In the genomic region with DNA sequence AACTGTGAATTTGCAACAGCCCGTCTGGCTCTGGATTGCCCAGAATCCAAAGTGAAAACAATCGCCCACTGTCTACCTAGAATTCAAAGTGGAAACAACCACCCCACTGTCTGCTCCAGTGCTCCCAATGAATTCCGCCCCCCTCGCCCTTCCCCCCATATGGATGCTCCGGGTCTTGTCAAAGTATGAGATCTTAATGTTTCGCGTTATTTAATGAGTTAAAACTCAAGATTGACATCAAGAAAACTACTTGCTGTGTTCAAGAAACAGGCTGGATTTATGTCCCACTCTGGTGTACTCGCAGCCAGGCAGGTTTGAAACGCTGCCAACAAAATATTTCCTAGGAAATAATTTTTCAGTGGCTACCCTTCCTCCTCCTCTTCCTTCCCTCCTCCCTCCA, we compare ENCODE assay signal across 9 mouse cellular contexts. TPM values are rescaled to one million over a fixed set of nuclear protein-coding genes. Genes with fewer than 3 reads are reported as not detected.
A peak's percentile ranks its signal among the peaks of the same experiment; 100 is the strongest.
DNase-seq lines count a peak whose midpoint lies in the region; ATAC-seq and TF ChIP-seq lines count a peak whose summit lies in the region.
"Had no signal": no experiment of that assay in that cellular context is flagged by ENCODE, and none has a peak within 500 bp of the region (broad histone marks: within the 10 kb centered on the region; RNA-seq: fewer than 3 reads in every experiment).

No protein-coding gene starts in this region.

- no peaks in the 10 kb centered on the region for H3K27me3 ChIP-seq in heart, embryonic 15.5 days
- no peaks in the 10 kb centered on the region for H3K27me3 ChIP-seq in forebrain, embryonic 15.5 days
- no peaks in the 10 kb centered on the region; the same call in 1 of the 2 replicates for H3K27me3 ChIP-seq in liver, embryonic 14.5 days (ENCODE audit: control insufficient read depth, insufficient read depth, low read length)

- H3K27ac ChIP-seq in heart, embryonic 15.5 days, result peak overlapping the region; percentile 90
- peak overlapping the region; percentile 98 for H3K27ac ChIP-seq in bone marrow macrophage, adult 2 months (ENCODE audit: insufficient read depth, low read depth, low read length)
- H3K27ac ChIP-seq in forebrain, embryonic 15.5 days (replicated peaks), result peak overlapping the region; percentile 71
- no peak overlapping the region for H3K27ac ChIP-seq in liver, embryonic 14.5 days

- no peak for TF ChIP-seq CTCF in bone marrow macrophage, adult 2 months (IDR thresholded peaks at IDR 0.05; ENCODE audit: low read depth, low read length)
- no peak for TF ChIP-seq CTCF in liver, embryonic 14.5 days (IDR thresholded peaks at IDR 0.05; ENCODE audit: low read depth)

- 52% methylated on average over 9 of the region's 9 CpGs for WGBS in heart, embryonic 15.5 days
- WGBS in forebrain, embryonic 15.5 days, result 28% methylated on average over 9 of the region's 9 CpGs
- 58% methylated on average over 9 of the region's 9 CpGs for WGBS in liver, embryonic 14.5 days (ENCODE audit: insufficient replicate concordance)

- ATAC-seq in heart, embryonic 15.5 days (replicated peaks; ENCODE audit: insufficient number of reproducible peaks, insufficient read depth, low FRiP score, low read depth), result no peak
- ATAC-seq in forebrain, embryonic 15.5 days (replicated peaks), result 0 out of 2 replicates have a peak, but pooled peaks have one; percentile 7
- no peak for ATAC-seq in liver, embryonic 14.5 days (ENCODE audit: insufficient read depth)

- TF ChIP-seq POLR2A in bone marrow macrophage, adult 2 months (IDR thresholded peaks at IDR 0.05; ENCODE audit: borderline replicate concordance, low read depth, low read length), result no peak

- peak overlapping the region; percentile 96 for H3K4me3 ChIP-seq in heart, embryonic 15.5 days
- H3K4me3 ChIP-seq in bone marrow macrophage, adult 2 months (ENCODE audit: insufficient read depth, low read length), result no peak overlapping the region
- peak overlapping the region; percentile 84 for H3K4me3 ChIP-seq in forebrain, embryonic 15.5 days
- H3K4me3 ChIP-seq in liver, embryonic 14.5 days (ENCODE audit: insufficient read depth in 1 of 2, low read depth in 2 of 2, low read length in 2 of 2), result no peak overlapping the region; a peak in 1 of 4 replicates

- H3K9me3 ChIP-seq in heart, embryonic 15.5 days (replicated peaks), result no peaks in the 10 kb centered on the region
- H3K9me3 ChIP-seq in forebrain, embryonic 15.5 days, result no peaks in the 10 kb centered on the region
- H3K9me3 ChIP-seq in liver, embryonic 14.5 days (ENCODE audit: control insufficient read depth, low read length), result no peaks in the 10 kb centered on the region

- H3K4me1 ChIP-seq in heart, embryonic 15.5 days (replicated peaks), result peaks cover 70% of the 10 kb centered on the region
- peaks cover 48% of the 10 kb centered on the region for H3K4me1 ChIP-seq in bone marrow macrophage, adult 2 months (ENCODE audit: control insufficient read depth, insufficient read depth, low read length)
- peaks cover 35% of the 10 kb centered on the region for H3K4me1 ChIP-seq in forebrain, embryonic 15.5 days
- peaks cover 4 to 32% of the 10 kb centered on the region in 2 experiments; a peak in 3 of 4 replicates for H3K4me1 ChIP-seq in liver, embryonic 14.5 days (replicated peaks; ENCODE audit: control insufficient read depth in 2 of 2, insufficient read depth in 2 of 2, low read length in 1 of 2)

- peak overlapping the region; percentile 98 for H3K4me2 ChIP-seq in heart, embryonic 15.5 days
- peak overlapping the region; percentile 97 for H3K4me2 ChIP-seq in forebrain, embryonic 15.5 days (replicated peaks)
- H3K4me2 ChIP-seq in liver, embryonic 14.5 days (ENCODE audit: low read depth), result peak overlapping the region; percentile 93

- no peak for TF ChIP-seq EP300 in liver, embryonic 14.5 days (IDR thresholded peaks at IDR 0.05; ENCODE audit: low read depth)

- no peak for DNase-seq in heart, adult 8-10 months (ENCODE audit: low spot score)
- DNase-seq in liver, embryonic 14.5 days (ENCODE audit: low read depth in 3 of 3, low spot score in 3 of 3), result no peak
- no peak for DNase-seq in ovary, postnatal 14 days (ENCODE audit: low spot score)
- no peak for DNase-seq in thymus, postnatal 0 days (ENCODE audit: low spot score)
- no peak for DNase-seq in adrenal gland, postnatal 14 days

- peaks cover 20% of the 10 kb centered on the region for H3K36me3 ChIP-seq in heart, embryonic 15.5 days
- peaks cover 15% of the 10 kb centered on the region for H3K36me3 ChIP-seq in forebrain, embryonic 15.5 days
- peaks cover 9% of the 10 kb centered on the region for H3K36me3 ChIP-seq in liver, embryonic 14.5 days (replicated peaks; ENCODE audit: control insufficient read depth, insufficient read depth, low read depth)

- H3K9ac ChIP-seq in heart, embryonic 15.5 days, result no peak overlapping the region
- H3K9ac ChIP-seq in forebrain, embryonic 15.5 days (replicated peaks), result no peak overlapping the region
- H3K9ac ChIP-seq in liver, embryonic 14.5 days (replicated peaks), result no peak overlapping the region

RNA-seq across cellular contexts. Expression of a gene that starts 0.6 kb away (rescaled TPM):
- polyA plus RNA-seq in heart, embryonic 15.5 days (2015; fragmentation: Nextera tagmentation; extraction: Ambion mirVana), result 12.1 and 17.6 TPM in 2 replicates
- 10 to 100 TPM; 35.8 to 43.1 (median 39.7) TPM for total RNA-seq in heart, adult 8-10 months (2022)
- 57.5 and 59.0 TPM in 2 replicates for polyA plus RNA-seq in bone marrow macrophage, adult 2 months (2012; ENCODE audit: insufficient read depth, insufficient read length, missing spikeins)
- polyA plus RNA-seq in forebrain, embryonic 15.5 days (2015; fragmentation: Nextera tagmentation; extraction: Ambion mirVana), result 13.7 and 13.8 TPM in 2 replicates
- 18.8 and 23.7 TPM in 2 replicates for polyA plus RNA-seq in liver, embryonic 14.5 days (2012; rRNA removed)
- 7.8 and 8.1 TPM in 2 replicates for polyA plus RNA-seq in liver, embryonic 14.5 days (2014; fragmentation: Nextera tagmentation; extraction: Ambion mirVana)
- 21.8 and 28.9 TPM in 2 replicates for polyA plus RNA-seq in thymus, postnatal 0 days (2015; fragmentation: Nextera tagmentation; extraction: Ambion mirVana)
- total RNA-seq in adrenal gland, postnatal 14 days (2021), result 43.4 and 44.0 TPM in 2 replicates

RNA-seq across cellular contexts. Expression of a gene that starts 3.5 kb away (rescaled TPM):
- 52.1 and 60.0 TPM in 2 replicates for polyA plus RNA-seq in heart, embryonic 15.5 days (2015; fragmentation: Nextera tagmentation; extraction: Ambion mirVana)
- total RNA-seq in heart, adult 8-10 months (2022), result 10 to 100 TPM; 52.7 to 66.9 (median 61.3) TPM
- polyA plus RNA-seq in bone marrow macrophage, adult 2 months (2012; ENCODE audit: insufficient read depth, insufficient read length, missing spikeins), result 95.3 and 101 TPM in 2 replicates
- polyA plus RNA-seq in forebrain, embryonic 15.5 days (2015; fragmentation: Nextera tagmentation; extraction: Ambion mirVana), result 16.1 and 16.4 TPM in 2 replicates
- 15.5 and 16.9 TPM in 2 replicates for polyA plus RNA-seq in liver, embryonic 14.5 days (2012; rRNA removed)
- 20.2 and 23.7 TPM in 2 replicates for polyA plus RNA-seq in liver, embryonic 14.5 days (2014; fragmentation: Nextera tagmentation; extraction: Ambion mirVana)
- 11.4 TPM in 2 replicates for polyA plus RNA-seq in thymus, postnatal 0 days (2015; fragmentation: Nextera tagmentation; extraction: Ambion mirVana)
- total RNA-seq in adrenal gland, postnatal 14 days (2021), result 43.7 and 44.2 TPM in 2 replicates

RNA-seq across cellular contexts. Expression of a gene that starts 35.6 kb away (rescaled TPM):
- polyA plus RNA-seq in heart, embryonic 15.5 days (2015; fragmentation: Nextera tagmentation; extraction: Ambion mirVana), result 141 and 144 TPM in 2 replicates
- 100 to 1,000 TPM; 664 to 803 (median 747) TPM for total RNA-seq in heart, adult 8-10 months (2022)
- 21.6 and 25.6 TPM in 2 replicates for polyA plus RNA-seq in bone marrow macrophage, adult 2 months (2012; ENCODE audit: insufficient read depth, insufficient read length, missing spikeins)
- 73.6 and 77.2 TPM in 2 replicates for polyA plus RNA-seq in forebrain, embryonic 15.5 days (2015; fragmentation: Nextera tagmentation; extraction: Ambion mirVana)
- 7.5 and 8.6 TPM in 2 replicates for polyA plus RNA-seq in liver, embryonic 14.5 days (2012; rRNA removed)
- polyA plus RNA-seq in liver, embryonic 14.5 days (2014; fragmentation: Nextera tagmentation; extraction: Ambion mirVana), result 9.2 and 11.1 TPM in 2 replicates
- 18.2 and 18.8 TPM in 2 replicates for polyA plus RNA-seq in thymus, postnatal 0 days (2015; fragmentation: Nextera tagmentation; extraction: Ambion mirVana)
- 191 and 207 TPM in 2 replicates for total RNA-seq in adrenal gland, postnatal 14 days (2021)

RNA-seq across cellular contexts. Expression of a gene that starts 45.5 kb away (rescaled TPM):
- polyA plus RNA-seq in heart, embryonic 15.5 days (2015; fragmentation: Nextera tagmentation; extraction: Ambion mirVana), result 130 and 171 TPM in 2 replicates
- 100 to 1,000 TPM; 107 to 313 (median 216) TPM for total RNA-seq in heart, adult 8-10 months (2022)
- polyA plus RNA-seq in bone marrow macrophage, adult 2 months (2012; ENCODE audit: insufficient read depth, insufficient read length, missing spikeins), result not detected in 2 replicates
- not detected in 2 replicates for polyA plus RNA-seq in forebrain, embryonic 15.5 days (2015; fragmentation: Nextera tagmentation; extraction: Ambion mirVana)
- not detected in 2 replicates for polyA plus RNA-seq in liver, embryonic 14.5 days (2012; rRNA removed)
- not detected in 2 replicates for polyA plus RNA-seq in liver, embryonic 14.5 days (2014; fragmentation: Nextera tagmentation; extraction: Ambion mirVana)
- polyA plus RNA-seq in thymus, postnatal 0 days (2015; fragmentation: Nextera tagmentation; extraction: Ambion mirVana), result 0.42 and 0.62 TPM in 2 replicates
- not detected in 2 replicates for total RNA-seq in adrenal gland, postnatal 14 days (2021)
- total RNA-seq: layer of hippocampus, postnatal 10 days had no signal

Comparison
In these comparisons a context has a peak if more than half of its experiments do, and no peak if none do; other contexts are left out.
1. H3K4me3 ChIP-seq: peak in heart, embryonic 15.5 days (single experiment) and forebrain, embryonic 15.5 days (single experiment); none in bone marrow macrophage, adult 2 months (single experiment) and liver, embryonic 14.5 days (0 of 2).
2. Peak in every context shown above with its lines, with median percentiles within 50 percentile points of each other: H3K4me2 ChIP-seq.